Mouse (Mus musculus) NIH3T3 (cell line): ENCODE measurements around the gene Zfc3h1.
A peak's percentile ranks its signal among the peaks of the same experiment; 100 is the strongest.

ENCODE experiments used
- DNase-seq: peaks from one replicate; pipeline ENCODE4 v3.0.0-alpha.2; 2012; ENCODE audit warnings: low read depth

Gene Zfc3h1

GRCm38 (mm10) chr10:115384221-115385017 is at the start of gene Zfc3h1, which contains the start of gene Thap2:
TSS of gene Zfc3h1 (plus strand) at chr10:115384959.
TSS of gene Thap2 (minus strand) at chr10:115384443.
- DNase-seq: peak; percentile 99

- no peak for DNase-seq
These were observed 47.9 kb upstream of the Zfc3h1 start for GRCm38 (mm10) chr10:115336901-115337300.

- no peak for DNase-seq
These were observed 44.9 kb upstream of the Zfc3h1 start for GRCm38 (mm10) chr10:115339820-115340328.

GRCm38 (mm10) chr10:115342771-115343425 is 41.9 kb upstream of the Zfc3h1 start:
- no peak for DNase-seq

GRCm38 (mm10) chr10:115346444-115346843 is 38.3 kb upstream of the Zfc3h1 start:
- DNase-seq: no peak

- DNase-seq: no peak
These were observed 36.6 kb upstream of the Zfc3h1 start for GRCm38 (mm10) chr10:115348131-115348530.

- no peak for DNase-seq
These were observed 35.7 kb upstream of the Zfc3h1 start for GRCm38 (mm10) chr10:115349029-115349428.

- no peak for DNase-seq
These were observed 35.2 kb upstream of the Zfc3h1 start for GRCm38 (mm10) chr10:115349509-115349908.

- DNase-seq: no peak
These were observed 33.9 kb upstream of the Zfc3h1 start for GRCm38 (mm10) chr10:115350810-115351397.

GRCm38 (mm10) chr10:115354553-115354952 is 30.2 kb upstream of the Zfc3h1 start:
- DNase-seq: peak; percentile 28

GRCm38 (mm10) chr10:115355016-115355415 is 29.7 kb upstream of the Zfc3h1 start:
- DNase-seq: no peak

- DNase-seq: no peak
These were observed 28.7 kb upstream of the Zfc3h1 start for GRCm38 (mm10) chr10:115356106-115356505.

- no peak for DNase-seq
These were observed 26.4 kb upstream of the Zfc3h1 start for GRCm38 (mm10) chr10:115358216-115358919.

GRCm38 (mm10) chr10:115359066-115359465 is 25.7 kb upstream of the Zfc3h1 start:
- no peak for DNase-seq

- peak; percentile 99 for DNase-seq
These were observed 22.7 kb upstream of the Zfc3h1 start, which contains the start of gene Tmem19 for GRCm38 (mm10) chr10:115361840-115362622. TSS of gene Tmem19 (minus strand) at chr10:115362501.

- no peak for DNase-seq
These were observed 22.2 kb upstream of the Zfc3h1 start for GRCm38 (mm10) chr10:115362623-115362964.

- no peak for DNase-seq
These were observed 21.6 kb upstream of the Zfc3h1 start for GRCm38 (mm10) chr10:115363151-115363550.

GRCm38 (mm10) chr10:115381506-115382084 is 3.2 kb upstream of the Zfc3h1 start:
- DNase-seq: peak; percentile 50

GRCm38 (mm10) chr10:115382846-115383643 is 1.7 kb upstream of the Zfc3h1 start:
- no peak for DNase-seq

- peak; percentile 63 for DNase-seq
These were observed 1.0 kb upstream of the Zfc3h1 start for GRCm38 (mm10) chr10:115383644-115384220.
